Mouse (Mus musculus): ENCODE results near the gene Stag1. TPM values are rescaled to one million over a fixed set of nuclear protein-coding genes. Genes with fewer than 3 reads are reported as not detected.

The Stag1 gene
- polyA plus RNA-seq, 1 experiment from 2014 or later = 36.4 TPM

DNA sequence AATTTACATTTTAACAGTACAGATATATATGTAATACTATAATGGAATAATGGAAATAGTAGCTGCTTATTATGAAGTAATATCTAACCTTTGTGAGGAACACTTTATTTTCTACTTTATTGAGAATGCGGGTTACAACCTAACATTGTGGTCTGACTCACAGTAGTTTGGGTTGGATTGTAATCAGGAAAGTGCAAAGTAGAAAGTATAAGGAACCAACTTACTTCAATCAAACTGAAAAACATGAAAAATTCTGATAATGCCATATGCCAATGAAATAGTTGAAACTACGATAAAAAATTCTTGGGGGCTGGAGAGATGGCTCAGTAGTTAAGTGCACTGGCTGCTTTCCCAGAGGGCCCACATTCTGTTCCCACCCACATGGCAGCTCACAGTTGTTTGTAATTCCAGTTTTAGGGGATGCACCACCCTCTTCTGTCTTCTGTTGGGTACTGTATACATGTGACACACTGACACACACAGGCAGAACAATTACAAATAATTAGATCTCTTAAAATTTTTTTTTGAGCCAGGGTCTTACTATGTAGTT lies 50.3 kb downstream of the Stag1 start:
- Histone ChIP-seq H3K27ac (ENCODE audit: low read depth, low read length) (no peak overlapping the region), H3K4me2 (ENCODE audit: low read length) (no peak overlapping the region), H3K36me3 (ENCODE audit: control insufficient read depth, insufficient read depth, low read length) (no peaks in the 10 kb centered on the region), H3K4me1 (ENCODE audit: control insufficient read depth, insufficient read depth, low read length) (peaks cover 5% of the 10 kb centered on the region; the same call in 1 of the 2 replicates), H3K9ac (ENCODE audit: low read length) (no peak overlapping the region), H3K9me3 (replicated peaks; ENCODE audit: control insufficient read depth, low read length) (no peaks in the 10 kb centered on the region), H3K4me3 (ENCODE audit: low read depth, low read length) (no peak overlapping the region), H3K27me3 (replicated peaks; ENCODE audit: control insufficient read depth, insufficient read depth, low read length) (no peaks in the 10 kb centered on the region)
- DNase-seq (ENCODE audit: low spot score) (peak; percentile 29), ATAC-seq (no peak)
- WGBS = 81% methylated on average over 2 of the region's 2 CpGs

DNA sequence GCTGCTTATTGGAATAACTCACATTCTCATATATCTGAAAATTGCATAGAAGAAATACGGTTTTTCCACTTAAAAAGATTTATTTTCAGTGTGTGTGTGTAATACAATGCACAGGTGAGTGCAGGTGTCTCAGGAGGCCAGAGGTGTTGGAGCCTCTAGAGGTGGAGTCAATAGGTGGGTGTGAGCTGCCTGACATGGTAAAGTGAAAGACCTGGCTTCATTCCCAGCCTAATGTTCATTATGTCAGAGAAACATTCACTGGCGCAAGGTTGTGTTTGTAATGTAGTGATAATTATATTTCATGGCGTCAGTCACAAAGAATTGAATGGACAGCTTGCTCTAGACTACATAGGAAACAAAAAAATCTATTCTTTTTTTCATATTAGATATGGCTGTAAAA lies 56.5 kb downstream of the Stag1 start:
- H3K36me3 ChIP-seq (ENCODE audit: control insufficient read depth, insufficient read depth, low read length) = no peaks in the 10 kb centered on the region
- H3K4me3 ChIP-seq (ENCODE audit: low read depth, low read length) = no peak overlapping the region
- peak; percentile 18 for DNase-seq (ENCODE audit: low spot score)
- H3K9ac ChIP-seq (ENCODE audit: low read length) = no peak overlapping the region
- H3K9me3 ChIP-seq (replicated peaks; ENCODE audit: control insufficient read depth, low read length) = no peaks in the 10 kb centered on the region
- 63% methylated on average over 3 of the region's 3 CpGs for WGBS
- no peaks in the 10 kb centered on the region for H3K4me1 ChIP-seq (ENCODE audit: control insufficient read depth, insufficient read depth, low read length)
- H3K27me3 ChIP-seq (replicated peaks; ENCODE audit: control insufficient read depth, insufficient read depth, low read length) = no peaks in the 10 kb centered on the region
- no peak overlapping the region for H3K4me2 ChIP-seq (ENCODE audit: low read length)
- H3K27ac ChIP-seq (ENCODE audit: low read depth, low read length) = no peak overlapping the region
- no peak for ATAC-seq

- Histone ChIP-seq H3K4me1 (ENCODE audit: control insufficient read depth, insufficient read depth, low read length) (no peaks in the 10 kb centered on the region), H3K36me3 (ENCODE audit: control insufficient read depth, insufficient read depth, low read length) (no peaks in the 10 kb centered on the region), H3K9ac (ENCODE audit: low read length) (no peak overlapping the region), H3K4me3 (ENCODE audit: low read depth, low read length) (no peak overlapping the region), H3K9me3 (replicated peaks; ENCODE audit: control insufficient read depth, low read length) (no peaks in the 10 kb centered on the region), H3K27me3 (replicated peaks; ENCODE audit: control insufficient read depth, insufficient read depth, low read length) (no peaks in the 10 kb centered on the region), H3K4me2 (ENCODE audit: low read length) (no peak overlapping the region), H3K27ac (ENCODE audit: low read depth, low read length) (no peak overlapping the region)
- no peak for ATAC-seq
- no peak for DNase-seq (ENCODE audit: low spot score)
- WGBS = 90% methylated on average over 4 of the region's 4 CpGs
Measured at GRCm38 (mm10) chr9:100656058-100656457, 58.5 kb downstream of the Stag1 start.

GRCm38 (mm10) chr9:100660587-100660986 lies 63.0 kb downstream of the Stag1 start:
- Histone ChIP-seq H3K27me3 (replicated peaks; ENCODE audit: control insufficient read depth, insufficient read depth, low read length) (no peaks in the 10 kb centered on the region), H3K4me2 (ENCODE audit: low read length) (no peak overlapping the region), H3K4me1 (ENCODE audit: control insufficient read depth, insufficient read depth, low read length) (no peaks in the 10 kb centered on the region), H3K9me3 (replicated peaks; ENCODE audit: control insufficient read depth, low read length) (no peaks in the 10 kb centered on the region), H3K9ac (ENCODE audit: low read length) (no peak overlapping the region), H3K36me3 (ENCODE audit: control insufficient read depth, insufficient read depth, low read length) (no peaks in the 10 kb centered on the region), H3K4me3 (ENCODE audit: low read depth, low read length) (no peak overlapping the region), H3K27ac (ENCODE audit: low read depth, low read length) (no peak overlapping the region)
- ATAC-seq (no peak), DNase-seq (ENCODE audit: low spot score) (no peak)

DNA sequence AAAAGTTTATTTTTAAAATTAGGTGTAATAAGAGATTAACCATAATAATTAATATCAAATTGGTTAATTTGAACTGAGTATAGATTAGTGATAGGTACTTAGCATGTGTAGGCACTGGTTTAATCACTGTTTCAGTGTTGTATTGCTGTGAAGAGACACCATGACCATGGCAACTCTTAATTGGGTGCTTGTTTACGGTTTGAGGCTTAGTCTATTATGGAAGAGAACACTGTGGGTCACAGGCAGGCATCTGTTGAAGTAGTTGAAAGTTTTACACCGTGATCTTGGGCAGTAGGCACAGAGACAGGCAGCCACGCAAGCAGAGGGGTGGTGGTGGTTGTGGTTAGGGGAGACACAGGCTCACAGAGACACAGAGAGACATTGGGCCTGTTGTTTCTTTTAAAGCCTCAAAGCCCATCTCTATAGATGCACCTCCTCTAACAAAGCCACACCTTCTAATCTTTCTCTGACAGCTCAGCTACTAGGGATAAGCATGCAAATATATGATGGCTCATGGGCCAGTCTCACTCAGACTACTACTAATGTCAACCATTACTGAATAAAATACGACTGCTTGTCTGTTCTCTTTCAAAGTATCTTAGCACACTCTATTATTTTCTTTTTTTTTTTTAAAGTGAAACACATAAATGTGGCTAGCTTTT lies 66.0 kb downstream of the Stag1 start:
- H3K9me3 ChIP-seq (replicated peaks; ENCODE audit: control insufficient read depth, low read length) = no peaks in the 10 kb centered on the region
- H3K9ac ChIP-seq (ENCODE audit: low read length) = no peak overlapping the region
- no peak overlapping the region for H3K27ac ChIP-seq (ENCODE audit: low read depth, low read length)
- H3K4me2 ChIP-seq (ENCODE audit: low read length) = no peak overlapping the region
- WGBS = 79% methylated on average over 4 of the region's 4 CpGs
- H3K36me3 ChIP-seq (ENCODE audit: control insufficient read depth, insufficient read depth, low read length) = no peaks in the 10 kb centered on the region
- DNase-seq (ENCODE audit: low spot score) = no peak
- no peaks in the 10 kb centered on the region for H3K4me1 ChIP-seq (ENCODE audit: control insufficient read depth, insufficient read depth, low read length)
- ATAC-seq = no peak
- H3K27me3 ChIP-seq (replicated peaks; ENCODE audit: control insufficient read depth, insufficient read depth, low read length) = no peaks in the 10 kb centered on the region
- no peak overlapping the region for H3K4me3 ChIP-seq (ENCODE audit: low read depth, low read length)

DNA sequence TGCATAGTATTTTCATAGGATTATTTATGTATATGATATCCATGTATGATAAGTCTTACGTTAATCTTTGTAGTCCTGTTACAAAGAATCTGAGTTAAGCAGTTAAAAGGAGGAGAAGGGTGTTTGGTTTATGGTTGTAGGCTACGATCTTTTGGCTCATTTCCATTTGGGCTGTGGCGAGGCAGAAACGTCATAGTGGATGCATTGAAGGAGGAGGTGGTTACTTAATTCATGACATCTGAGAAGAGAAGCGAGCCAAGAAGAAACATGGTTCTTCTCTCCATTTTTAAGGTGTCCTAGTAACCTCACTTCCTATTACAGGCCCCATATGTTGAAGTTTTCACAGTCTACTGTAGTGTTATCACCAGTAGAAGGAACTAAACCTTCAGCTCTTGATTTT lies 72.6 kb downstream of the Stag1 start:
- 81% methylated on average over 5 of the region's 5 CpGs for WGBS
- no peak overlapping the region for H3K4me3 ChIP-seq (ENCODE audit: low read depth, low read length)

DNA sequence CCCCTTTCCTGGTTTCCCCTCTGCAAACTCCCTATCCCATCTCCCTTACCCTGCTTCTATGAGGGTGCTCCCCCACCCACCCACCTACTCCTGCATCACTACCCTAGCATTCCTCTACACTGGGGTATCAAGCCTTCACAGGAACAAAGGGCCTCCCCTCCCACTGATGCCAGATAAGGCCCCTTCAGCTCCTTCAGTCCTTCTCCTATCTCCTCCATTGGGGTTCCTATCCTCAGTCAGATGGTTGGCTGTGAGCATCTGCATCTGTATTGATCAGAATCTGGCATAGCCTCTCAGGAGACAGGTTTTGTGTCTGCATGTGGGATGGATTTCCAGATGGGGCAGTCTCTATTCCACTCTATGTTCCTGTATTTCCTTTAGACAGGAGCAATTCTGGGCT lies 81.4 kb downstream of the Stag1 start:
- Histone ChIP-seq H3K27me3 (replicated peaks; ENCODE audit: control insufficient read depth, insufficient read depth, low read length) (no peaks in the 10 kb centered on the region), H3K4me3 (ENCODE audit: low read depth, low read length) (no peak overlapping the region), H3K4me1 (ENCODE audit: control insufficient read depth, insufficient read depth, low read length) (no peaks in the 10 kb centered on the region), H3K36me3 (ENCODE audit: control insufficient read depth, insufficient read depth, low read length) (no peaks in the 10 kb centered on the region), H3K9me3 (replicated peaks; ENCODE audit: control insufficient read depth, low read length) (no peaks in the 10 kb centered on the region), H3K4me2 (ENCODE audit: low read length) (no peak overlapping the region), H3K27ac (ENCODE audit: low read depth, low read length) (no peak overlapping the region), H3K9ac (ENCODE audit: low read length) (no peak overlapping the region)
- ATAC-seq (no peak), DNase-seq (ENCODE audit: low spot score) (no peak)

More for the DNA sequence above, 72.6 kb downstream of the Stag1 start:
- Histone ChIP-seq H3K4me2 (ENCODE audit: low read length) (no peak overlapping the region), H3K9ac (ENCODE audit: low read length) (no peak overlapping the region), H3K36me3 (ENCODE audit: control insufficient read depth, insufficient read depth, low read length) (no peaks in the 10 kb centered on the region), H3K27ac (ENCODE audit: low read depth, low read length) (no peak overlapping the region), H3K9me3 (replicated peaks; ENCODE audit: control insufficient read depth, low read length) (no peaks in the 10 kb centered on the region), H3K4me1 (ENCODE audit: control insufficient read depth, insufficient read depth, low read length) (no peaks in the 10 kb centered on the region), H3K27me3 (replicated peaks; ENCODE audit: control insufficient read depth, insufficient read depth, low read length) (no peaks in the 10 kb centered on the region)
- ATAC-seq (no peak), DNase-seq (ENCODE audit: low spot score) (no peak)

DNA sequence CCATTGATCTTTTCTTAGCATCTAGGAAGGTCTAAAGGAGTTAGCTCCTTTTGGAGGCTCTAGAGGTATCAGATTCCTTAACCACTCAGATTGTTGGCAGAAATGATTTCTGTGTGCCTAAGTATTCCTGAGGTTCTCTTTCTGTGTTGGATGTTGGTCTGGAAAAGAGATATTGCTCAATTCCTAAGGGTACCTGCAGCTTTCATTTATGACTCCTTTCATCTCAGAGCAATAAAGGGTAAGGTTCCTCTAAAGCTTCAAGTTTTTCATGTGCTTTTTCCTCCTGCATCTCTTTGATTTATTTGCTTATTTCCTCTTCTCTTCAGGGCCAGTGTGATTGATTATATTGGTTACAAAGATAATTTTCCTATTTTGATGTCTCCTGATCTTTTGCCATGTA lies 84.7 kb downstream of the Stag1 start:
- Histone ChIP-seq H3K4me2 (ENCODE audit: low read length) (no peak overlapping the region), H3K4me1 (ENCODE audit: control insufficient read depth, insufficient read depth, low read length) (peaks cover 8% of the 10 kb centered on the region), H3K27me3 (replicated peaks; ENCODE audit: control insufficient read depth, insufficient read depth, low read length) (no peaks in the 10 kb centered on the region), H3K4me3 (ENCODE audit: low read depth, low read length) (no peak overlapping the region), H3K36me3 (ENCODE audit: control insufficient read depth, insufficient read depth, low read length) (no peaks in the 10 kb centered on the region), H3K9me3 (replicated peaks; ENCODE audit: control insufficient read depth, low read length) (no peaks in the 10 kb centered on the region), H3K27ac (ENCODE audit: low read depth, low read length) (no peak overlapping the region), H3K9ac (ENCODE audit: low read length) (no peak overlapping the region)
- ATAC-seq = no peak
- DNase-seq (ENCODE audit: low spot score) = no peak

DNA sequence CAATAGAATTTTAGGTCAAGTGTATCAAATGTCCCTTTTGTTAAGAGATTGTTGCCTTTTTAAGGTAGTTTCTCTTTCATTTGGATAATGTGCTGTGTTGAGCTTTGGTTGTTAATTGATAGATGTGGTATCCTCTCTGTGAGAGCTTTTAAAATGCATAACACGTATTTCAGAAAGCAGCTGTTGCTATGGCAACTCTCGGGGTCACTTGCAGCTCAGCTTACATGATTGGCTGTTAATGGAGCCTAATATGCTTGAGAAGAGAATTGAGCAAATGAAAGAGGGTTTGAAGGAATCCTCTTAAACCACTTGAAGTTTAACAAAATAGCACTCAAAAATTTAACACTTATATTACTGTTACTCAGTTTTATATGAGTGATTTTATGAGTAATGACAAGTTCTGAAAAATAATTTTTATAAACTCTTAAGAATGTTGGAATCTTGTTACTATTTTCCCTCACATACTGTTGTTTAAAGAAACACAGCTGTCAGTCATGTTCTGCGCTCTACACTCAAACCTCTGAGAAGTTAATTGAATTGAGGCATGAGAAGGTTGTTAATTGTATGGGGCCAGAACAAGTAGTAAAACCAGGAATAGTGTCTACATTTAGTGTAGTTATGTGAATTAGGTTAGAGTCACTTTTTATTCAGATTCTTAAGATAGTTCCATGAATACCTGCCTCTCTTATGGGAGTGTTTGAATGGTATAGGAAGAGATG lies 88.3 kb downstream of the Stag1 start:
- H3K36me3 ChIP-seq (ENCODE audit: control insufficient read depth, insufficient read depth, low read length) = no peaks in the 10 kb centered on the region
- no peaks in the 10 kb centered on the region for H3K27me3 ChIP-seq (replicated peaks; ENCODE audit: control insufficient read depth, insufficient read depth, low read length)
- peak overlapping the region; percentile 17; the same call in 1 of the 2 replicates for H3K4me2 ChIP-seq (ENCODE audit: low read length)
- peak overlapping the region; percentile 55; the same call in 1 of the 2 replicates for H3K27ac ChIP-seq (ENCODE audit: low read depth, low read length)
- H3K9me3 ChIP-seq (replicated peaks; ENCODE audit: control insufficient read depth, low read length) = no peaks in the 10 kb centered on the region
- WGBS = 2% methylated on average over 3 of the region's 3 CpGs
- peaks cover 8% of the 10 kb centered on the region for H3K4me1 ChIP-seq (ENCODE audit: control insufficient read depth, insufficient read depth, low read length)
- ATAC-seq (peak; percentile 96), DNase-seq (ENCODE audit: low spot score) (peak; percentile 98)
- H3K9ac ChIP-seq (ENCODE audit: low read length) = no peak overlapping the region
- no peak overlapping the region for H3K4me3 ChIP-seq (ENCODE audit: low read depth, low read length)
